Mouse (Mus musculus) liver, embryonic 12.5 days (tissue): ENCODE measurements around the gene Arid3b. TPM values are rescaled to one million over a fixed set of nuclear protein-coding genes. Genes with fewer than 3 reads are reported as not detected.

ENCODE experiments used
- ATAC-seq: fragments of 200-750 bp; cut with Nextera tagmentation; 2 replicates; pipeline ENCODE4 v1.8.0; 2017; ENCODE audit warnings: moderate number of reproducible peaks, mild to moderate bottlenecking, moderate library complexity
- H3K27ac ChIP-seq: fragments of 300-500 bp; sonication (generic); 2 replicates; pipeline ENCODE4 v1.5.1; 2016; ENCODE audit warnings: mild to moderate bottlenecking
- H3K27me3 ChIP-seq: fragments of 300-500 bp; sonication (generic); replicated peaks from 2 replicates; pipeline ENCODE4 v1.6.1; 2016; ENCODE audit warnings: mild to moderate bottlenecking, moderate library complexity
- H3K36me3 ChIP-seq: fragments of 300-500 bp; sonication (generic); 2 replicates; pipeline ENCODE4 v1.6.1; 2016; ENCODE audit warnings: mild to moderate bottlenecking, moderate library complexity
- H3K4me1 ChIP-seq: fragments of 300-500 bp; sonication (generic); 2 replicates; pipeline ENCODE4 v1.6.1; 2016
- H3K4me2 ChIP-seq: fragments of 300-500 bp; sonication (generic); 2 replicates; pipeline ENCODE4 v1.6.1; 2016; ENCODE audit warnings: mild to moderate bottlenecking, moderate library complexity
- H3K4me3 ChIP-seq: fragments of 300-500 bp; sonication (generic); 2 replicates; pipeline ENCODE4 v1.5.1; 2016; ENCODE audit warnings: mild to moderate bottlenecking, moderate library complexity
- H3K9ac ChIP-seq: fragments of 300-500 bp; sonication (generic); 2 replicates; pipeline ENCODE4 v1.6.1; 2016; ENCODE audit warnings: mild to moderate bottlenecking, moderate library complexity
- H3K9me3 ChIP-seq: fragments of 300-500 bp; sonication (generic); replicated peaks from 2 replicates; pipeline ENCODE4 v1.6.1; 2016; ENCODE audit warnings: mild to moderate bottlenecking, moderate library complexity
- WGBS: fragments of 180-500 bp; shearing (Covaris S2); methylation state at CpG from one replicate; pipeline ENCODE4 v1.1.7; 2016; ENCODE audit not compliant: insufficient replicate concordance; 5-methylcytosine and 5-hydroxymethylcytosine counted together
- polyA plus RNA-seq: library from polyadenylated mRNA; unstranded; fragments of >200 nt; fragmentation: Nextera tagmentation; extraction: Ambion mirVana; gene quantifications from 2 replicates; pipeline ENCODE4 v1.2.1, GENCODE M21; 2016

The Arid3b gene
- polyA plus RNA-seq, 1 experiment from 2014 or later: 15.6 TPM

- Histone ChIP-seq H3K27me3 (no peaks in the 10 kb centered on the region), H3K4me1 (peaks cover 75% of the 10 kb centered on the region), H3K9me3 (no peaks in the 10 kb centered on the region), H3K4me2 (peak overlapping the region; percentile 62), H3K27ac (peak overlapping the region; percentile 99), H3K36me3 (peaks cover 88% of the 10 kb centered on the region), H3K9ac (peak overlapping the region; percentile 53), H3K4me3 (peak overlapping the region; percentile 37)
- WGBS: 17% methylated on average over 6 of the region's 6 CpGs
- peak; percentile 48; the same call in 1 of the 2 replicates for ATAC-seq
These were observed 77.3 kb downstream of the Arid3b start for GRCm38 (mm10) chr9:57759289-57759688.

- ATAC-seq: 0 out of 2 replicates have a peak, but pooled peaks have one; percentile 25
- Histone ChIP-seq H3K4me3 (peak overlapping the region; percentile 37), H3K4me1 (peaks cover 69% of the 10 kb centered on the region), H3K36me3 (peaks cover 96% of the 10 kb centered on the region), H3K9ac (peak overlapping the region; percentile 53), H3K27ac (peak overlapping the region; percentile 99), H3K27me3 (no peaks in the 10 kb centered on the region), H3K4me2 (peak overlapping the region; percentile 62), H3K9me3 (no peaks in the 10 kb centered on the region)
- 84% methylated on average over 22 of the region's 22 CpGs for WGBS
These were observed 78.1 kb downstream of the Arid3b start for GRCm38 (mm10) chr9:57758528-57758927.

- Histone ChIP-seq H3K27ac (peak overlapping the region; percentile 99), H3K4me1 (peaks cover 60% of the 10 kb centered on the region), H3K27me3 (no peaks in the 10 kb centered on the region), H3K36me3 (peaks cover 98% of the 10 kb centered on the region), H3K9ac (peak overlapping the region; percentile 53), H3K9me3 (no peaks in the 10 kb centered on the region), H3K4me2 (peak overlapping the region; percentile 62), H3K4me3 (peak overlapping the region; percentile 37)
- 34% methylated on average over 3 of the region's 3 CpGs for WGBS
- ATAC-seq: peak; percentile 85
These were observed 79.0 kb downstream of the Arid3b start for GRCm38 (mm10) chr9:57757578-57757977.

GRCm38 (mm10) chr9:57750901-57751300 lies 85.7 kb downstream of the Arid3b start:
- H3K9me3 ChIP-seq: no peaks in the 10 kb centered on the region
- ATAC-seq: no peak
- no peak overlapping the region for H3K4me3 ChIP-seq
- H3K4me2 ChIP-seq: no peak overlapping the region
- no peaks in the 10 kb centered on the region; the same call in 1 of the 2 replicates for H3K4me1 ChIP-seq
- peaks cover 100% of the 10 kb centered on the region for H3K36me3 ChIP-seq
- H3K9ac ChIP-seq: no peak overlapping the region
- no peak overlapping the region for H3K27ac ChIP-seq
- 82% methylated on average over 7 of the region's 7 CpGs for WGBS
- H3K27me3 ChIP-seq: no peaks in the 10 kb centered on the region

GRCm38 (mm10) chr9:57748831-57749230 lies 87.8 kb downstream of the Arid3b start:
- Histone ChIP-seq H3K36me3 (peaks cover 99% of the 10 kb centered on the region), H3K9me3 (no peaks in the 10 kb centered on the region), H3K27ac (peak overlapping the region; percentile 38; the same call in 1 of the 2 replicates), H3K4me1 (no peaks in the 10 kb centered on the region; the same call in 1 of the 2 replicates), H3K4me3 (no peak overlapping the region), H3K27me3 (no peaks in the 10 kb centered on the region), H3K9ac (no peak overlapping the region), H3K4me2 (no peak overlapping the region)
- no peak for ATAC-seq
- 78% methylated on average over 1 of the region's 1 CpGs for WGBS

- H3K4me3 ChIP-seq: no peak overlapping the region
- H3K9me3 ChIP-seq: no peaks in the 10 kb centered on the region
- no peaks in the 10 kb centered on the region for H3K27me3 ChIP-seq
- H3K9ac ChIP-seq: no peak overlapping the region
- peaks cover 99% of the 10 kb centered on the region for H3K36me3 ChIP-seq
- no peak overlapping the region for H3K27ac ChIP-seq
- WGBS: 96% methylated on average over 6 of the region's 6 CpGs
- no peaks in the 10 kb centered on the region; the same call in 1 of the 2 replicates for H3K4me1 ChIP-seq
- ATAC-seq: no peak
- no peak overlapping the region for H3K4me2 ChIP-seq
These were observed 88.5 kb downstream of the Arid3b start for GRCm38 (mm10) chr9:57748137-57748536.

GRCm38 (mm10) chr9:57747067-57747466 lies 89.5 kb downstream of the Arid3b start:
- ATAC-seq: no peak
- no peak overlapping the region for H3K4me3 ChIP-seq
- H3K9me3 ChIP-seq: no peaks in the 10 kb centered on the region
- H3K4me2 ChIP-seq: no peak overlapping the region
- no peak overlapping the region for H3K27ac ChIP-seq
- H3K36me3 ChIP-seq: peaks cover 99% of the 10 kb centered on the region
- no peaks in the 10 kb centered on the region for H3K27me3 ChIP-seq
- H3K9ac ChIP-seq: no peak overlapping the region
- whole genome bisulfite sequencing: 76% methylated on average over 1 of the region's 1 CpGs
- no peaks in the 10 kb centered on the region; the same call in 1 of the 2 replicates for H3K4me1 ChIP-seq

GRCm38 (mm10) chr9:57744462-57745091 lies 92.0 kb downstream of the Arid3b start:
- ATAC-seq: 0 out of 2 replicates have a peak, but pooled peaks have one; percentile 25
- Histone ChIP-seq H3K9me3 (no peaks in the 10 kb centered on the region), H3K4me2 (no peak overlapping the region), H3K27me3 (no peaks in the 10 kb centered on the region), H3K36me3 (peaks cover 99% of the 10 kb centered on the region), H3K27ac (0 out of 2 replicates have a peak overlapping the region, but pooled peaks have one; percentile 12), H3K4me3 (no peak overlapping the region), H3K9ac (no peak overlapping the region), H3K4me1 (no peaks in the 10 kb centered on the region; the same call in 1 of the 2 replicates)
- WGBS: 55% methylated on average over 3 of the region's 3 CpGs

Other genes with a start within 250 kb of the Arid3b start
- 6.4 and 9.0 TPM in 2 replicates for gene Ulk3, start 247.3 kb downstream of the Arid3b start, polyA plus RNA-seq
- gene Cplx3, start 230.5 kb downstream of the Arid3b start, polyA plus RNA-seq: not detected in 2 replicates
- gene Lman1l, start 216.0 kb downstream of the Arid3b start, polyA plus RNA-seq: not detected in 2 replicates
- 27.0 and 27.8 TPM in 2 replicates for gene Csk, start 183.2 kb downstream of the Arid3b start, polyA plus RNA-seq
- not detected in 2 replicates for gene Cyp1a2, start 153.1 kb downstream of the Arid3b start, polyA plus RNA-seq
- 0.16 and 0.19 TPM in 2 replicates for gene Cyp1a1, start 148.9 kb downstream of the Arid3b start, polyA plus RNA-seq
- gene Edc3, start 128.3 kb downstream of the Arid3b start, polyA plus RNA-seq: 21.2 and 22.2 TPM in 2 replicates
- 99.8 and 104 TPM in 2 replicates for gene Clk3, start 70.9 kb downstream of the Arid3b start, polyA plus RNA-seq
- gene Ubl7, start 74.2 kb upstream of the Arid3b start, polyA plus RNA-seq: 69.3 and 69.8 TPM in 2 replicates
- gene Sema7a, start 103.3 kb upstream of the Arid3b start, polyA plus RNA-seq: not detected in 2 replicates
- gene Cyp11a1, start 169.6 kb upstream of the Arid3b start, polyA plus RNA-seq: 0.10 TPM in 1 of 2 replicates, not detected in the other
- gene Stra6, start 227.0 kb upstream of the Arid3b start, polyA plus RNA-seq: 0.60 and 1.2 TPM in 2 replicates